Mouse (Mus musculus) brain, embryonic 14.5 days (tissue): ENCODE measurements around the gene Fat2.

Experiments used
- CTCF ChIP-seq: fragments of 200-500 bp; IDR thresholded peaks from 2 replicates; pipeline ENCODE4 v1.5.1; 2012; ENCODE audit warnings: inconsistent platforms, mild to moderate bottlenecking, moderate library complexity, borderline replicate concordance; ENCODE audit not compliant: insufficient read depth, insufficient read length; ENCODE audit errors: extremely low read depth
- POLR2A ChIP-seq: fragments of 200-500 bp; IDR thresholded peaks from 2 replicates; pipeline ENCODE4 v1.6.1; 2012; ENCODE audit warnings: mild to moderate bottlenecking, inconsistent platforms, borderline replicate concordance; ENCODE audit not compliant: poor library complexity, insufficient read depth, insufficient read length, severe bottlenecking; ENCODE audit errors: extremely low read depth

- TF ChIP-seq CTCF, result peak; percentile 56; the same call in 1 of the 2 replicates
- TF ChIP-seq POLR2A, result no peak
Observed at GRCm38 (mm10) chr11:55373838-55374237, 37.5 kb upstream of the Fat2 start.
